Mouse (Mus musculus) kidney, adult 8-10 months (tissue): Measurements from ENCODE around the gene Las1l.
A peak's percentile ranks its signal among the peaks of the same experiment; 100 is the strongest.
"Not testable (repeated sequence)": the region's sequence is repeated elsewhere in the genome, so short reads cannot be mapped to it uniquely, and the experiment has no call there.

Experiments
- DNase-seq, 2 experiments: peaks; one replicate each; pipeline ENCODE4 v3.0.0; 2022

Las1l gene

DNA sequence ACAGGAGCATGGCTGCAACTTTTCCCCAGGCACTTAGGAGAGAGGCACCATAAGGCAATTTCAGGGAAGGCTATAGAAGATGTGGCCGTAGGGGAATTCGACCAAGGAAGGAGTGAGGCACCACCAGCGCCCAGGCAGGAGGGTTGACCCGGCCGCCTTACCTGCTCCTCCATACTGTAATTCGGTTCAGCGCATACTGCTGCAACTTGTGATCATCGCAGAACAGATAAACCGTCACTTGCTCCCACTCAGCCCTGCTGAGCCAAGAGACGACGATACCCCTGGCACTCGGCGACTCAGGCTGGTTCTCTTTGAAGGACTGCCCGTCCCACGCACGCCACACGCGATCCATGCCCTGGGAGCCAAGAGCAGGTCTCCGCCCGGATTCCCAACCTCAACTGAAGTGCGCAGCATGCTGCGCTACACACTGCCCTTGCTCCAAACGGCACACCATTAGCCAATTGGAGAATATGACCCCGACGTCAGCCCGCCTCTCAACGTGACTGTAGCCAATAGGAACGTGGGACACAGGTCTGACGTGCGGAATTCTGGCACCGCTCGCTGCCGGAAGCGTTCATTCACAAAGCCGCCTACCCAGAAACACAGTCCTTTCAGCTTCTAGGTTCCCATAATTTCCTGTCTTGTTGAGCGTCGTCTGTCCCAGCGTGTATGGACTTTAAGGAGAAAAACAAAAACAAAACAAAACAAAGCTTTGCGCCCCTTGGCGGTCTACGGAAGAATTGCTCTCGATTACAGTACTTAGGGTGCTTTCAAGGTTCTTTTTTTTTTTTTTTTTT lies at the start of gene Las1l:
Gene Las1l, minus strand, starts transcription at position 466 of the 797 bp plus-strand sequence.
- peak; percentile 93 to 94 for DNase-seq

GRCm38 (mm10) chrX:96006395-96006794 lies 49.6 kb upstream of the Las1l start:
- DNase-seq: peak in 1 of 2 experiments; percentile 3

DNA sequence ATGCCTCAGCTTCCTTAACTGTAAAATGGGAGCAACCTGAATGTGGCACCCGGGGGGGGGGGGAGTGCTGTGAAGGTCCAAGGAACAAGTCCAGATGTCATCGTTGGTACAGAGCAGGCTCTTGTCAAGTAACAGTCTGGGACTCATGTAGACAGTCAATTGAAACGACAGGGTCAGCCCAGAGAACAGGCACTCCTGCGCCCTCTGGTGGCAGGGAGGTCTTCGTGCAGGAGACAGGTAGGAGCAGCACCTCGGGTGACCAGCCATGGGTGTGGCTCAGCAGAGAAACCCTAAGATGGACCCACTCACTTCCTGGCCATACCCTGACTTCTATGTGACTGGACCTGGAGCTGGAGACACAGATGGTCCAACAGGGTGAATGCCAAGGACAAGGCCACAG lies 42.8 kb upstream of the Las1l start:
- no peak for DNase-seq

DNA sequence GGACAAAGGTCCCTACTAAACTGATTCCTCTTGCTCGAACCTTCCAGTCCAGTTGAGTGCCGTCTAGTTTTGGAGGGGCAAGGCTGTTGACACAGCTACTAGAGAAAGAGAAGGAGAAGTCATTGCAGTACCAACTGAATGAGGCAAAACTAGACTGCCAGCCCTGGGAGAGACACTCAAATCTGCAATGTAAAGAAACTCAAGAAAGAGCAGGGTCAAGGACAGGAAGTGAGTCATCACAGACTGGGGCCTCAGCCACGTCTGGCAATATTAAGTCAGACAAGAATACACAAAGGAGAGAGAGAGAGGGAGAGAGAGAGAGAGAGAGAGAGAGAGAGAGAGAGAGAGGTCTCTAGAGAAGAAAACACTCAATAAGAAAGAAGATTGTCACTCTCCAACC lies 36.4 kb upstream of the Las1l start:
- DNase-seq: no peak

- no peak for DNase-seq
Observed at GRCm38 (mm10) chrX:95969936-95970335, 13.2 kb upstream of the Las1l start.

- DNase-seq: no peak
Observed at GRCm38 (mm10) chrX:95969116-95969515, 12.4 kb upstream of the Las1l start.

DNA sequence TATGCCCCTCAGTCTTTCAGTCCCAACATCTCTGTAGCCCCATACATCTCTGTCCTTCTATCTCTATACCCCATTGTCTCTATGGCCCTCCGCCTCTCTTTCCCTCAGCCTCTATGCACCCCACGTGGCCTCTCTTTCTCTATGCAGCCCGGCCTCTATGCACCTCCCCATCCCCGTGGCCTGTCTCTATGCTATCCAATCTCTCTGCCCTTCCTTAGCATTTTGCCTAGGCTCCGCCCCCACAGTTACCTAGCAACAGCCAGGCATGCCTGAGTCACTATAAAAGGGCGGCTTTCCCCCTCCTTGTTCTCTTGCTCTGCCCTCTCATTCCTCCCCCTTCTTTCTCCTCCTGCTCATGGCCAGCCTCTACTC lies 11.8 kb upstream of the Las1l start:
- peak; percentile 60 to 77 for DNase-seq

DNA sequence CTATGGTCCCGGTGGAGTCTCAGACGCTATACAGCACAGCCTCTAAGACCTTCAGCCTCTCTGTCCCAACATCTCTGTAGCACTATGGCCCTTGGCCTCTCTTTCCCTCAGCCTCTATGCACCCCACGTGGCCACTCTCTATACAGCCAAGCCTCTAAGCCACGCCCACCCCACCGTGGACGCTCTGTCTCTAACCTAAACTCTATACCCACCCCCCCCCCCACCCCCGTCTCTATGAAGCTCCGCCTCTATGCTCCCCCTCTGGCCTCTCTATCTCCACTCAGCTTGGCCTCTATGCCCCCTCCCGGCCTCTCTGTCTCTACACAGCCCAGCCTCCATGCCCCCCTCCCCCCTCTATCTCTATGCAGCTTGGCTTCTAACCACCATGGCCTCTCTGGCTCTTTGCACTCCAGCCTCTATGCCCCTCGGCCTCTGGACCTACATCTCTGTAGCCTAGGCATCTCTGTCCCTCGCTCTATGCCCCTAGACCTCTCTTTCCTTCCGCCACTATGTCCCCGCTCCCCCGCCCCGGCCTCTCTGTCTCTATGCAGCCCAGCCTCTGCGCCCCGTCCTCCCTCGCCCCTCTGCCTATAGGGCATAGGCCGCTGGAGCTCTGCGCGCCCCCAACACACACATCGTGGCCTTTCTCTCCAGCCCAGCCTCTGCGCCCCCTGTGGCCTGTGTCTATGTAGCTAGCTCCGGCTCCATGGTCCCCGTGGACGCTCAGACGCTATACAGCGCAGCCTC lies 11.3 kb upstream of the Las1l start:
- DNase-seq: peak; percentile 14 to 27

DNA sequence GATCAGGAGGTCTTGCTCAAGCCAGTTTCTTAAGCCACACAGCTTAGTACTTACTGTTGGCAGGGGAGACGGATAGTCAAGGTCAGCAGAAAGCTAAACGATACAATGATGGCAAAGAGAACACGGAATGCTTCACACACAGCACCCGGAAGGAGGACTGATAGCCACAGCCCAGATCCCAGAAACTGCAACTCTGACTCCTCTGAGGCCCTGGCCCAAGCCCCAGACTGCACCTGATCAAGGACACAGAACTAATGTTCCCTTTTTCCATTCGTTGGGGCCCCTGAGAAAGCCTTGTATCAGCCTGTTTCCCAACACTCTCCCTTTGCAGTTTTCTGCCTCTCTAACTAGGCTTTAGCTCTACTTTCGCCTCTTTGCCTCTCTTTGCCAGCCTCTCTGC lies 8.3 kb upstream of the Las1l start:
- DNase-seq: no peak

GRCm38 (mm10) chrX:95963366-95963765 lies 6.6 kb upstream of the Las1l start:
- no peak for DNase-seq

DNA sequence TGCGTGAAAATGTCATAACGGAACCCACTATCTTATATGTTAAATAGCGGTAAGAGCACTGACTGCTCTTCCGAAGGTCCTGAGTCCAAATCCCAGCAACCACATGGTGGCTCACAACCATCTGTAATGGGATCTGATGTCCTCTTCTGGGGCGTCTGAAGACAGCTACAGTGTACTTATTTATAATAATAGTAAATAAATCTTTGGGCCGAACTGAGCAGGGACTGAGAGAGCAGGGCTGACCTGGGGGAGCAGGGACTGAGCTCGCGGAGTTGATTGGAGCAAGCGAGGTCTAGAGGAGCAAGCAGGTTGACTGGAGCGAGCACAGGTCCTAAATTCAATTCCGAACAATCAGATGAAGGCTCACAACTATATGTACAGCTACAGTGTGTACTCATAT lies 699 bp upstream of the Las1l start:
- not testable (repeated sequence) for DNase-seq

DNA sequence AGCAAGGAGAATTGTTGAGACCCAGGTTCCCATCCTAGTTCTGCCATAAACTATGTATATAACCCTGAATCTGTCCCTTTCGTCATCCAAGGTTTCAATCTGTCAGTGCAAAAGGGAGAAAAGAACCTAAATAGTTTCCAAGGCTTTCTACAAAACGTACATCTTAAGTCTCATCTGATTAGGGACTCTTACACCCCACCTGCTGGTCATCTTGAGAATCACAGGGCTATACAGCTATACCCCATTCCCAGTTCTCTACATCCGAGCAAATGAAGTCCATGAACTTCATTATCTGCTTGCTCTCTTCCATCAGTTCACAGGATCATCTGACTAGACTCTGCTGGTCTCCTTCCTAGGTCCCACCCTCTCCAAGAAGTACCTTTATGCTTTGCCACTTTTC lies 6.0 kb downstream of the Las1l start:
- DNase-seq: peak; percentile 13 to 49

DNA sequence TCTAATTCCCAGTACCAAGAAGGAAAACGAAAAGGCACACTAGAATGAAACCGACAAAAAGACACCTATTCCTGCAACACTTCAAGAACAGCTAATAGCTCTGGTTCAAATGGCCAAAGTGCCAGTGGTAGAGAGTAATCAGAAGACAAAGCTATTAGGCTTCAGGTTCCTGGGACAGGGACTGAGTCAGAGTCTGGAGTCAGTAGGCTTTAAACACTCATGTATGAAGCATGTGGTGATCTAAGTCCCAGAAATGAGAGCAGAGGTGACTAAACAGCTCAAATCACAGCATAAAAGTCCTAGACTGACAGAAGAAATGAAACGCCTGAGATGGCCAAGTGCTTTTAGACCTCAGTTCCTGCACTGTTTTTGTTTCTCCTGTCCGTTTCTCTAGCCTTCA lies 8.6 kb downstream of the Las1l start:
- DNase-seq: no peak

GRCm38 (mm10) chrX:95945496-95945895 lies 11.3 kb downstream of the Las1l start:
- DNase-seq: peak; percentile 13 to 46

DNA sequence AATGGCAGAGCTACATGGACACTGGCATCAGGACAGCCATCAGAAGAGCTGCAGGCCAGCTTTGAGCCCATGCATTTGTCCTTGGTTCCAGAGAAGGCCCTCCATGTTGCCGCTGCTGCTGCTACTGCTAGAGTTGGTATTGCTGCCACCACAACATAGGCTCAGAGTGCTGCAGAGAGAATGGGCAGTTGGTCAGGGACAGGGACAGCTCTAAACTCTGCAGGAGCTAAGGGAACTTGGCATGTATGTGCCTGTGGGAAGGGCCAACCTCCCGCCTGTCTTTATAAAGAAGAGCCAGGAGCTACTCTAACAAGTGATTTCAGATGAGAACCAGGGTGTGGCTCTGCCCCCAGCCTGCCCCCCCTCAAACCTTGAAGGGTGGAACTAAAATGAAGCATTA lies 21.3 kb downstream of the Las1l start:
- DNase-seq: no peak

DNA sequence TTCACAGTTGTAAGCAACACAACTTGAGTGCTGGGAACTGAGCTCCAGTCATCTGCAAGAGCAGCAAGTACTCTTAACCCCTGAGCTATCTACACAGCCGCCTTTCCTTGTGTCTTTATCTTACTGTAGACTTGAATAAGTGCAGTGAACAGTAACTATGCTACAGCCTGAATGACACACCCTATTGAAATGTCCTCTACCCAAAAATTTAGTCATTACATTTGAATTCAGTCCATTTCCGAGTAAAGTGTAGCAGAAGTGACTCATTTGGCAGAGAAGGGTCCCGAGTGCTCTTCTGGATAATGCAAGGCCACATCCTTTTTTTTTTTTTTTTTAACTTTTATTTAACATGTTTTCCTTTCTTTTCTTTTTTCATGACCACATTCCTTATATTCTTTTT lies 54.0 kb downstream of the Las1l start:
- DNase-seq: no peak
